Mouse (Mus musculus) hindbrain, embryonic 16.5 days (tissue): Measurements from ENCODE around the gene Arid3a. TPM values are rescaled to one million over a fixed set of nuclear protein-coding genes. Genes with fewer than 3 reads are reported as not detected.
"Not testable (repeated sequence)": the region's sequence is repeated elsewhere in the genome, so short reads cannot be mapped to it uniquely, and the experiment has no call there.

ENCODE experiments used
- ATAC-seq: fragments of 200-750 bp; cut with Nextera tagmentation; 2 replicates; pipeline ENCODE4 v1.8.0; 2017; ENCODE audit warnings: moderate TSS enrichment, moderate library complexity
- H3K27ac ChIP-seq: fragments of 300-500 bp; sonication (generic); 2 replicates; pipeline ENCODE4 v1.5.1; 2014; ENCODE audit warnings: low read depth, mild to moderate bottlenecking, control low read depth, low read length, moderate library complexity
- H3K27me3 ChIP-seq: fragments of 300-500 bp; sonication (generic); replicated peaks from 2 replicates; pipeline ENCODE4 v1.6.1; 2014; ENCODE audit warnings: low read length; ENCODE audit not compliant: control insufficient read depth, insufficient read depth
- H3K36me3 ChIP-seq: fragments of 300-500 bp; sonication (generic); 2 replicates; pipeline ENCODE4 v1.6.1; 2014; ENCODE audit warnings: mild to moderate bottlenecking, low read length, moderate library complexity, mixed read lengths; ENCODE audit not compliant: control insufficient read depth, insufficient read depth
- H3K4me1 ChIP-seq: fragments of 300-500 bp; sonication (generic); 2 replicates; pipeline ENCODE4 v1.6.1; 2014; ENCODE audit warnings: low read depth, low read length; ENCODE audit not compliant: control insufficient read depth, insufficient read depth
- H3K4me2 ChIP-seq: fragments of 300-500 bp; sonication (generic); 2 replicates; pipeline ENCODE4 v1.6.1; 2014; ENCODE audit warnings: mild to moderate bottlenecking, low read length, control low read depth, moderate library complexity
- H3K4me3 ChIP-seq: fragments of 300-500 bp; sonication (generic); 2 replicates; pipeline ENCODE4 v1.5.1; 2014; ENCODE audit warnings: mild to moderate bottlenecking, low read length, control low read depth, moderate library complexity
- H3K9ac ChIP-seq: fragments of 300-500 bp; sonication (generic); 2 replicates; pipeline ENCODE4 v1.6.1; 2014; ENCODE audit warnings: low read depth, mild to moderate bottlenecking, control low read depth, low read length, moderate library complexity
- H3K9me3 ChIP-seq: fragments of 300-500 bp; sonication (generic); 2 replicates; pipeline ENCODE4 v1.6.1; 2014; ENCODE audit warnings: mild to moderate bottlenecking, low read length, moderate library complexity; ENCODE audit not compliant: control insufficient read depth
- WGBS: fragments of 180-500 bp; shearing (Covaris S2); extraction: QIAGEN DNeasy Blood & Tissue Kit; methylation state at CpG from one replicate; pipeline ENCODE4 v1.1.7; 2014; 5-methylcytosine and 5-hydroxymethylcytosine counted together
- polyA plus RNA-seq: library from polyadenylated mRNA; unstranded; fragments of >200 nt; fragmentation: Nextera tagmentation; extraction: Ambion mirVana; gene quantifications from 2 replicates; pipeline ENCODE4 v1.2.1, GENCODE M21; 2015

The Arid3a gene
- polyA plus RNA-seq, 1 experiment from 2014 or later: 1.7 TPM

GRCm38 (mm10) chr10:79947502-79947901 lies 20.7 kb downstream of the Arid3a start:
- no peak overlapping the region for H3K4me2 ChIP-seq
- H3K9me3 ChIP-seq: no peaks in the 10 kb centered on the region
- H3K4me1 ChIP-seq: peaks cover 4% of the 10 kb centered on the region; the same call in 1 of the 2 replicates
- WGBS: 75% methylated on average over 6 of the region's 6 CpGs
- peaks cover 13% of the 10 kb centered on the region; the same call in 1 of the 2 replicates for H3K36me3 ChIP-seq
- no peak for ATAC-seq
- no peaks in the 10 kb centered on the region for H3K27me3 ChIP-seq
- H3K9ac ChIP-seq: no peak overlapping the region; the same call in 1 of the 2 replicates
- no peak overlapping the region for H3K27ac ChIP-seq
- H3K4me3 ChIP-seq: no peak overlapping the region

- no peaks in the 10 kb centered on the region for H3K27me3 ChIP-seq
- no peak overlapping the region for H3K9ac ChIP-seq
- H3K4me1 ChIP-seq: peaks cover 4% of the 10 kb centered on the region; the same call in 1 of the 2 replicates
- no peak overlapping the region for H3K4me2 ChIP-seq
- H3K9me3 ChIP-seq: no peaks in the 10 kb centered on the region
- no peak overlapping the region for H3K27ac ChIP-seq
- ATAC-seq: no peak
- 95% methylated on average over 4 of the region's 4 CpGs for WGBS
- no peak overlapping the region for H3K4me3 ChIP-seq
- peaks cover 18% of the 10 kb centered on the region; the same call in 1 of the 2 replicates for H3K36me3 ChIP-seq
These were observed 23.0 kb downstream of the Arid3a start for GRCm38 (mm10) chr10:79949873-79950272.

GRCm38 (mm10) chr10:79950661-79951060 lies 23.8 kb downstream of the Arid3a start:
- ATAC-seq: no peak
- Histone ChIP-seq H3K4me2 (no peak overlapping the region), H3K4me1 (peaks cover 3% of the 10 kb centered on the region; the same call in 1 of the 2 replicates), H3K9me3 (no peaks in the 10 kb centered on the region), H3K27ac (no peak overlapping the region), H3K9ac (no peak overlapping the region), H3K4me3 (no peak overlapping the region), H3K36me3 (peaks cover 18% of the 10 kb centered on the region; the same call in 1 of the 2 replicates), H3K27me3 (no peaks in the 10 kb centered on the region)
- 81% methylated on average over 18 of the region's 18 CpGs for WGBS

GRCm38 (mm10) chr10:79953946-79954345 lies 27.1 kb downstream of the Arid3a start:
- no peak for ATAC-seq
- Histone ChIP-seq H3K27me3 (no peaks in the 10 kb centered on the region), H3K9ac (no peak overlapping the region), H3K4me2 (no peak overlapping the region), H3K4me3 (no peak overlapping the region), H3K36me3 (peaks cover 11% of the 10 kb centered on the region; the same call in 1 of the 2 replicates), H3K9me3 (no peaks in the 10 kb centered on the region), H3K27ac (no peak overlapping the region), H3K4me1 (no peaks in the 10 kb centered on the region)
- WGBS: 81% methylated on average over 6 of the region's 6 CpGs

GRCm38 (mm10) chr10:79955691-79956090 lies 28.8 kb downstream of the Arid3a start:
- Histone ChIP-seq H3K4me2 (no peak overlapping the region), H3K9me3 (no peaks in the 10 kb centered on the region), H3K27me3 (no peaks in the 10 kb centered on the region), H3K4me1 (peaks cover 3% of the 10 kb centered on the region), H3K27ac (no peak overlapping the region), H3K9ac (no peak overlapping the region), H3K4me3 (no peak overlapping the region), H3K36me3 (peaks cover 10% of the 10 kb centered on the region; the same call in 1 of the 2 replicates)
- no peak for ATAC-seq
- 77% methylated on average over 9 of the region's 9 CpGs for WGBS

GRCm38 (mm10) chr10:79956643-79957154 lies 29.9 kb downstream of the Arid3a start:
- no peak overlapping the region for H3K4me2 ChIP-seq
- H3K36me3 ChIP-seq: peaks cover 6% of the 10 kb centered on the region; the same call in 1 of the 2 replicates
- no peaks in the 10 kb centered on the region for H3K27me3 ChIP-seq
- H3K9ac ChIP-seq: no peak overlapping the region
- H3K27ac ChIP-seq: no peak overlapping the region
- peaks cover 9% of the 10 kb centered on the region for H3K4me1 ChIP-seq
- ATAC-seq: no peak
- H3K9me3 ChIP-seq: no peaks in the 10 kb centered on the region
- WGBS: 24% methylated on average over 4 of the region's 4 CpGs
- no peak overlapping the region for H3K4me3 ChIP-seq

GRCm38 (mm10) chr10:79958140-79958816 lies 31.4 kb downstream of the Arid3a start:
- H3K4me2 ChIP-seq: no peak overlapping the region
- 12% methylated on average over 21 of the region's 21 CpGs for WGBS
- H3K4me1 ChIP-seq: peaks cover 9% of the 10 kb centered on the region
- H3K36me3 ChIP-seq: peaks cover 7% of the 10 kb centered on the region; the same call in 1 of the 2 replicates
- no peak overlapping the region for H3K9ac ChIP-seq
- no peak for ATAC-seq
- no peaks in the 10 kb centered on the region for H3K27me3 ChIP-seq
- no peaks in the 10 kb centered on the region for H3K9me3 ChIP-seq
- no peak overlapping the region for H3K4me3 ChIP-seq
- H3K27ac ChIP-seq: no peak overlapping the region

- 35% methylated on average over 10 of the region's 10 CpGs for WGBS
- not testable (repeated sequence) for H3K36me3 ChIP-seq
- H3K4me2 ChIP-seq: peak overlapping the region; percentile 33
These were observed 32.6 kb downstream of the Arid3a start for GRCm38 (mm10) chr10:79959412-79959811.

GRCm38 (mm10) chr10:79959847-79960601 lies 33.2 kb downstream of the Arid3a start, which contains the start of gene Wdr18:
Gene Wdr18, plus strand, starts transcription at chr10:79960152.
- no peaks in the 10 kb centered on the region for H3K9me3 ChIP-seq
- under 1% methylated on average over 60 of the region's 61 CpGs for WGBS
- peak within 1 kb of the TSS; percentile 76 for H3K27ac ChIP-seq
- H3K4me1 ChIP-seq: peaks cover 9% of the 10 kb centered on the region
- ATAC-seq: peak; percentile 96
- no peaks in the 10 kb centered on the region for H3K27me3 ChIP-seq
- H3K9ac ChIP-seq: peak within 1 kb of the TSS; percentile 78
- peaks cover 7% of the 10 kb centered on the region; the same call in 1 of the 2 replicates for H3K36me3 ChIP-seq
- peak within 1 kb of the TSS; percentile 89 for H3K4me2 ChIP-seq
- H3K4me3 ChIP-seq: peak within 1 kb of the TSS; percentile 69

More at GRCm38 (mm10) chr10:79959412-79959811, 32.6 kb downstream of the Arid3a start:
- not testable (repeated sequence) for H3K9ac ChIP-seq, H3K27me3 ChIP-seq, H3K9me3 ChIP-seq, H3K4me1 ChIP-seq, H3K27ac ChIP-seq, ATAC-seq
- H3K4me3 ChIP-seq: peak overlapping the region; percentile 69; the same call in 1 of the 2 replicates
